Mouse (Mus musculus) liver, embryonic 12.5 days (tissue): ENCODE results near the gene Svs1. TPM values are rescaled to one million over a fixed set of nuclear protein-coding genes. Genes with fewer than 3 reads are reported as not detected.

Source experiments
- ATAC-seq: fragments of 200-750 bp; cut with Nextera tagmentation; 2 replicates; pipeline ENCODE4 v1.8.0; 2017; ENCODE audit warnings: moderate number of reproducible peaks, mild to moderate bottlenecking, moderate library complexity
- H3K27ac ChIP-seq: fragments of 300-500 bp; sonication (generic); 2 replicates; pipeline ENCODE4 v1.5.1; 2016; ENCODE audit warnings: mild to moderate bottlenecking
- H3K27me3 ChIP-seq: fragments of 300-500 bp; sonication (generic); replicated peaks from 2 replicates; pipeline ENCODE4 v1.6.1; 2016; ENCODE audit warnings: mild to moderate bottlenecking, moderate library complexity
- H3K36me3 ChIP-seq: fragments of 300-500 bp; sonication (generic); 2 replicates; pipeline ENCODE4 v1.6.1; 2016; ENCODE audit warnings: mild to moderate bottlenecking, moderate library complexity
- H3K4me1 ChIP-seq: fragments of 300-500 bp; sonication (generic); 2 replicates; pipeline ENCODE4 v1.6.1; 2016
- H3K4me2 ChIP-seq: fragments of 300-500 bp; sonication (generic); 2 replicates; pipeline ENCODE4 v1.6.1; 2016; ENCODE audit warnings: mild to moderate bottlenecking, moderate library complexity
- H3K4me3 ChIP-seq: fragments of 300-500 bp; sonication (generic); 2 replicates; pipeline ENCODE4 v1.5.1; 2016; ENCODE audit warnings: mild to moderate bottlenecking, moderate library complexity
- H3K9ac ChIP-seq: fragments of 300-500 bp; sonication (generic); 2 replicates; pipeline ENCODE4 v1.6.1; 2016; ENCODE audit warnings: mild to moderate bottlenecking, moderate library complexity
- H3K9me3 ChIP-seq: fragments of 300-500 bp; sonication (generic); replicated peaks from 2 replicates; pipeline ENCODE4 v1.6.1; 2016; ENCODE audit warnings: mild to moderate bottlenecking, moderate library complexity
- WGBS: fragments of 180-500 bp; shearing (Covaris S2); methylation state at CpG from one replicate; pipeline ENCODE4 v1.1.7; 2016; ENCODE audit not compliant: insufficient replicate concordance; 5-methylcytosine and 5-hydroxymethylcytosine counted together
- polyA plus RNA-seq: library from polyadenylated mRNA; unstranded; fragments of >200 nt; fragmentation: Nextera tagmentation; extraction: Ambion mirVana; gene quantifications from 2 replicates; pipeline ENCODE4 v1.2.1, GENCODE M21; 2016

Svs1 gene
- polyA plus RNA-seq, 1 experiment from 2014 or later: not detected

- WGBS: 40% methylated on average over 3 of the region's 3 CpGs
- H3K27ac ChIP-seq: no peak overlapping the region
- no peaks in the 10 kb centered on the region for H3K9me3 ChIP-seq
- H3K36me3 ChIP-seq: no peaks in the 10 kb centered on the region
- no peak overlapping the region for H3K4me3 ChIP-seq
- no peak overlapping the region for H3K4me2 ChIP-seq
- ATAC-seq: no peak
- no peaks in the 10 kb centered on the region for H3K27me3 ChIP-seq
- no peak overlapping the region for H3K9ac ChIP-seq
- H3K4me1 ChIP-seq: peaks cover 5% of the 10 kb centered on the region; the same call in 1 of the 2 replicates
Observed at GRCm38 (mm10) chr6:49013458-49013857, 26.8 kb downstream of the Svs1 start.

GRCm38 (mm10) chr6:49017150-49017549, 30.5 kb downstream of the Svs1 start:
- H3K4me2 ChIP-seq: no peak overlapping the region
- H3K9me3 ChIP-seq: no peaks in the 10 kb centered on the region
- ATAC-seq: no peak
- no peaks in the 10 kb centered on the region for H3K27me3 ChIP-seq
- 22% methylated on average over 12 of the region's 12 CpGs for WGBS
- no peak overlapping the region for H3K27ac ChIP-seq
- H3K36me3 ChIP-seq: no peaks in the 10 kb centered on the region
- no peak overlapping the region for H3K4me3 ChIP-seq
- H3K9ac ChIP-seq: no peak overlapping the region
- H3K4me1 ChIP-seq: no peaks in the 10 kb centered on the region

GRCm38 (mm10) chr6:49019341-49019740, 32.7 kb downstream of the Svs1 start:
- ATAC-seq: no peak
- 76% methylated on average over 1 of the region's 1 CpGs for WGBS
- no peak overlapping the region for H3K9ac ChIP-seq

GRCm38 (mm10) chr6:49021141-49022012, 34.7 kb downstream of the Svs1 start:
- ATAC-seq: no peak
- H3K4me1 ChIP-seq: no peaks in the 10 kb centered on the region
- WGBS: 67% methylated on average over 14 of the region's 14 CpGs
- no peak overlapping the region for H3K27ac ChIP-seq
- no peaks in the 10 kb centered on the region for H3K36me3 ChIP-seq
- H3K27me3 ChIP-seq: 0 out of 2 replicates have a peak, but pooled peaks cover 11% of the 10 kb centered on the region
- no peaks in the 10 kb centered on the region for H3K9me3 ChIP-seq
- H3K4me3 ChIP-seq: no peak overlapping the region
- H3K9ac ChIP-seq: no peak overlapping the region
- H3K4me2 ChIP-seq: no peak overlapping the region

More at GRCm38 (mm10) chr6:49019341-49019740, 32.7 kb downstream of the Svs1 start:
- Histone ChIP-seq H3K9me3 (no peaks in the 10 kb centered on the region), H3K36me3 (no peaks in the 10 kb centered on the region), H3K27ac (no peak overlapping the region), H3K4me3 (no peak overlapping the region), H3K4me2 (no peak overlapping the region), H3K4me1 (no peaks in the 10 kb centered on the region), H3K27me3 (0 out of 2 replicates have a peak, but pooled peaks cover 6% of the 10 kb centered on the region)

- Histone ChIP-seq H3K27me3 (0 out of 2 replicates have a peak, but pooled peaks cover 11% of the 10 kb centered on the region), H3K9ac (no peak overlapping the region), H3K4me3 (no peak overlapping the region), H3K4me2 (no peak overlapping the region), H3K9me3 (no peaks in the 10 kb centered on the region), H3K4me1 (no peaks in the 10 kb centered on the region), H3K36me3 (no peaks in the 10 kb centered on the region), H3K27ac (no peak overlapping the region)
- no peak for ATAC-seq
- WGBS: 67% methylated on average over 2 of the region's 2 CpGs
Observed at GRCm38 (mm10) chr6:49022384-49022783, 35.7 kb downstream of the Svs1 start.

- H3K4me3 ChIP-seq: no peak overlapping the region
- H3K27me3 ChIP-seq: 0 out of 2 replicates have a peak, but pooled peaks cover 11% of the 10 kb centered on the region
- ATAC-seq: no peak
- no peaks in the 10 kb centered on the region for H3K4me1 ChIP-seq
- no peak overlapping the region for H3K9ac ChIP-seq
- H3K36me3 ChIP-seq: no peaks in the 10 kb centered on the region
- H3K4me2 ChIP-seq: no peak overlapping the region
- WGBS: 63% methylated on average over 10 of the region's 10 CpGs
- no peak overlapping the region for H3K27ac ChIP-seq
- H3K9me3 ChIP-seq: no peaks in the 10 kb centered on the region
Observed at GRCm38 (mm10) chr6:49023315-49023714, 36.7 kb downstream of the Svs1 start.

- no peaks in the 10 kb centered on the region for H3K36me3 ChIP-seq
- H3K9me3 ChIP-seq: no peaks in the 10 kb centered on the region
- ATAC-seq: no peak
- H3K27ac ChIP-seq: no peak overlapping the region
- H3K4me1 ChIP-seq: no peaks in the 10 kb centered on the region
- H3K9ac ChIP-seq: no peak overlapping the region
- no peak overlapping the region for H3K4me2 ChIP-seq
- H3K27me3 ChIP-seq: 0 out of 2 replicates have a peak, but pooled peaks cover 11% of the 10 kb centered on the region
- WGBS: 66% methylated on average over 7 of the region's 7 CpGs
- H3K4me3 ChIP-seq: no peak overlapping the region
Observed at GRCm38 (mm10) chr6:49025290-49025689, 38.6 kb downstream of the Svs1 start.

GRCm38 (mm10) chr6:49026496-49026895, 39.8 kb downstream of the Svs1 start:
- Histone ChIP-seq H3K4me1 (no peaks in the 10 kb centered on the region), H3K36me3 (no peaks in the 10 kb centered on the region), H3K27ac (no peak overlapping the region), H3K27me3 (0 out of 2 replicates have a peak, but pooled peaks cover 11% of the 10 kb centered on the region), H3K9ac (no peak overlapping the region), H3K4me3 (no peak overlapping the region), H3K4me2 (no peak overlapping the region), H3K9me3 (no peaks in the 10 kb centered on the region)
- 34% methylated on average over 5 of the region's 5 CpGs for WGBS
- ATAC-seq: no peak

- 58% methylated on average over 6 of the region's 6 CpGs for WGBS
- H3K36me3 ChIP-seq: no peaks in the 10 kb centered on the region
- H3K27ac ChIP-seq: no peak overlapping the region
- no peak overlapping the region for H3K9ac ChIP-seq
- no peaks in the 10 kb centered on the region for H3K9me3 ChIP-seq
- H3K4me2 ChIP-seq: no peak overlapping the region
- 0 out of 2 replicates have a peak, but pooled peaks cover 11% of the 10 kb centered on the region for H3K27me3 ChIP-seq
- ATAC-seq: no peak
- no peak overlapping the region for H3K4me3 ChIP-seq
- no peaks in the 10 kb centered on the region for H3K4me1 ChIP-seq
Observed at GRCm38 (mm10) chr6:49028019-49028418, 41.4 kb downstream of the Svs1 start.

- Histone ChIP-seq H3K9me3 (no peaks in the 10 kb centered on the region), H3K4me1 (no peaks in the 10 kb centered on the region), H3K9ac (no peak overlapping the region), H3K4me3 (no peak overlapping the region), H3K27me3 (0 out of 2 replicates have a peak, but pooled peaks cover 7% of the 10 kb centered on the region), H3K4me2 (no peak overlapping the region), H3K36me3 (no peaks in the 10 kb centered on the region), H3K27ac (no peak overlapping the region)
- no peak for ATAC-seq
- 66% methylated on average over 3 of the region's 3 CpGs for WGBS
Observed at GRCm38 (mm10) chr6:49028708-49029107, 42.0 kb downstream of the Svs1 start.

GRCm38 (mm10) chr6:49031230-49031629, 44.6 kb downstream of the Svs1 start:
- ATAC-seq: no peak
- Histone ChIP-seq H3K4me3 (no peak overlapping the region), H3K9ac (no peak overlapping the region), H3K27me3 (peaks cover 15% of the 10 kb centered on the region), H3K4me2 (no peak overlapping the region), H3K9me3 (no peaks in the 10 kb centered on the region), H3K36me3 (no peaks in the 10 kb centered on the region), H3K27ac (no peak overlapping the region), H3K4me1 (no peaks in the 10 kb centered on the region)
- 64% methylated on average over 4 of the region's 4 CpGs for WGBS

GRCm38 (mm10) chr6:49032783-49033182, 46.1 kb downstream of the Svs1 start:
- no peak overlapping the region for H3K9ac ChIP-seq

More at GRCm38 (mm10) chr6:49032783-49033182, 46.1 kb downstream of the Svs1 start:
- WGBS: 67% methylated on average over 4 of the region's 4 CpGs
- Histone ChIP-seq H3K36me3 (no peaks in the 10 kb centered on the region), H3K4me2 (no peak overlapping the region), H3K9me3 (no peaks in the 10 kb centered on the region), H3K27me3 (peaks cover 30% of the 10 kb centered on the region), H3K4me1 (no peaks in the 10 kb centered on the region), H3K27ac (no peak overlapping the region), H3K4me3 (no peak overlapping the region)
- ATAC-seq: no peak
